Mouse (Mus musculus): ENCODE results near the gene Csf3r. TPM values are rescaled to one million over a fixed set of nuclear protein-coding genes. Genes with fewer than 3 reads are reported as not detected.
"Not testable (repeated sequence)": the region's sequence is repeated elsewhere in the genome, so short reads cannot be mapped to it uniquely, and the experiment has no call there.

Gene Csf3r
- 0.50 and 0.69 TPM in 2 replicates for polyA plus RNA-seq (2016; fragmentation: Nextera tagmentation; extraction: Ambion mirVana)

DNA sequence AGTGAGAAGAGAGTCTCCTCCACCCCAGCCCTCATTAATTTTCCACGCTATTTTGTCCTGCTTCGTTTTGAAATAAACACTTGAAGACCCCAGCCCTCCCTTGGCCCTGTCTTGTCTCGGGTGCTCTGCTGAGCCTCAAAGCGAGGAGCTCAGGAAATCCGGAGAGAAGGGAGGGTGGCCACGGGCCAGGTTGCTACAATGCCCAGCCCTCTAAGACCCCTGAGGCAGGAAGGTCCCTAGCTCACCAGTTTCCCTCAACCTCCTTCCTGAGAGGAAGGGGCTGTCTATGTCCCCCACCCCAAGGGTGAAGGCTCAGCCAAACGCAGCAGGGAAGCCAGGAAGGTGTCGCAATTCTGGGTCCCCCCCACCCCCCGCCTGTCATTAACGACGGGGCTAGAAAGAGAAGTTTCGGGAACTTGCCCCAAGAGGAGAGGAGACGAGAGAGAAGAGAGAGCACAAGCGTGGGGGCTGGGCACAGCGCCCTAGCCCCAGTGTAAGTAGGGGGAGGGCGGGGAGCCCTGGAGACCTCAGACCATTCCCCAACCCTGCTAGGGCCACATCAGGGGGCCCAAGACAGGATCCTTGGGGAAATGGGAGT lies at the start of gene Csf3r:
Csf3r (plus strand) TSS at position 248 of the 598 bp plus-strand sequence.
- H3K36me3 ChIP-seq = no peaks in the 10 kb centered on the region
- ATAC-seq (ENCODE audit: insufficient number of reproducible peaks, insufficient read depth, low FRiP score, low TSS enrichment) = no peak
- no peak within 1 kb of the TSS for H3K9ac ChIP-seq
- no peak within 1 kb of the TSS for H3K27ac ChIP-seq
- H3K27me3 ChIP-seq = no peaks in the 10 kb centered on the region
- H3K9me3 ChIP-seq = no peaks in the 10 kb centered on the region
- H3K4me2 ChIP-seq (replicated peaks) = no peak within 1 kb of the TSS
- H3K4me1 ChIP-seq = no peaks in the 10 kb centered on the region
- WGBS = 52% methylated on average over 16 of the region's 16 CpGs
- no peak within 1 kb of the TSS for H3K4me3 ChIP-seq

GRCm38 (mm10) chr4:125977768-125978167 lies 46.6 kb upstream of the Csf3r start:
- Histone ChIP-seq H3K4me1 (no peaks in the 10 kb centered on the region), H3K27ac (no peak overlapping the region), H3K4me3 (no peak overlapping the region), H3K4me2 (replicated peaks) (no peak overlapping the region), H3K36me3 (no peaks in the 10 kb centered on the region), H3K27me3 (no peaks in the 10 kb centered on the region), H3K9ac (no peak overlapping the region), H3K9me3 (no peaks in the 10 kb centered on the region)
- no peak for ATAC-seq (ENCODE audit: insufficient number of reproducible peaks, insufficient read depth, low FRiP score, low TSS enrichment)
- WGBS = 59% methylated on average over 9 of the region's 9 CpGs

DNA sequence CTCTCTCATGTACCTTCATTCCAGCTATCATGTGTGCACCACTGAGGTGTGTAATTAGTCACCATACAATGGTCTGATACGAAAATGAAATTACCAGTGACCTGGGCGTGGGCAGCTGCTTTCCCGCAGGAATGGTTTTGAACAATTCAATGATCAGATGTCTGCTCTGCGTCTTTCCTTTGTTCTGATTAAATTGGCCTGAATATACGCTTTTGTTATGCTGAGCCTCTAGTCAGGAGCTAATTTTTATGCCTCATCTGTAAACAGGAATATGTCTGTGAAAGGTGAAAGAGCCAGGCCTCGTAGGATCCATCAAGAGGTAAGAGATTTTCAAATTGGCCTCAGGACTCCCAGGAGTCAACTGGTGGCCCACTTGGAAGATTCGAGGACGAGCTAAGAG lies 41.1 kb upstream of the Csf3r start:
- ATAC-seq (ENCODE audit: insufficient number of reproducible peaks, insufficient read depth, low FRiP score, low TSS enrichment) = no peak
- 80% methylated on average over 8 of the region's 8 CpGs for WGBS
- no peak overlapping the region for H3K27ac ChIP-seq
- no peak overlapping the region for H3K4me3 ChIP-seq
- no peaks in the 10 kb centered on the region for H3K36me3 ChIP-seq
- no peaks in the 10 kb centered on the region; the same call in 1 of the 2 replicates for H3K4me1 ChIP-seq
- H3K9ac ChIP-seq = no peak overlapping the region
- no peak overlapping the region for H3K4me2 ChIP-seq (replicated peaks)
- no peaks in the 10 kb centered on the region for H3K9me3 ChIP-seq
- H3K27me3 ChIP-seq = no peaks in the 10 kb centered on the region

- H3K36me3 ChIP-seq; H3K4me2 ChIP-seq (replicated peaks); H3K4me3 ChIP-seq; H3K9me3 ChIP-seq; H3K4me1 ChIP-seq; H3K27me3 ChIP-seq; ATAC-seq (ENCODE audit: insufficient number of reproducible peaks, insufficient read depth, low FRiP score, low TSS enrichment); H3K9ac ChIP-seq; H3K27ac ChIP-seq: not testable (repeated sequence)
- WGBS = 25% methylated on average over 2 of the region's 2 CpGs
Observed at GRCm38 (mm10) chr4:125985703-125986102, 38.6 kb upstream of the Csf3r start.

GRCm38 (mm10) chr4:125987071-125987470 lies 37.3 kb upstream of the Csf3r start:
- WGBS = 54% methylated on average over 3 of the region's 3 CpGs
- ATAC-seq (ENCODE audit: insufficient number of reproducible peaks, insufficient read depth, low FRiP score, low TSS enrichment) = no peak
- Histone ChIP-seq H3K27me3 (no peaks in the 10 kb centered on the region), H3K36me3 (no peaks in the 10 kb centered on the region), H3K9ac (no peak overlapping the region), H3K4me2 (replicated peaks) (no peak overlapping the region), H3K4me3 (no peak overlapping the region), H3K9me3 (no peaks in the 10 kb centered on the region), H3K27ac (no peak overlapping the region), H3K4me1 (no peaks in the 10 kb centered on the region; the same call in 1 of the 2 replicates)

DNA sequence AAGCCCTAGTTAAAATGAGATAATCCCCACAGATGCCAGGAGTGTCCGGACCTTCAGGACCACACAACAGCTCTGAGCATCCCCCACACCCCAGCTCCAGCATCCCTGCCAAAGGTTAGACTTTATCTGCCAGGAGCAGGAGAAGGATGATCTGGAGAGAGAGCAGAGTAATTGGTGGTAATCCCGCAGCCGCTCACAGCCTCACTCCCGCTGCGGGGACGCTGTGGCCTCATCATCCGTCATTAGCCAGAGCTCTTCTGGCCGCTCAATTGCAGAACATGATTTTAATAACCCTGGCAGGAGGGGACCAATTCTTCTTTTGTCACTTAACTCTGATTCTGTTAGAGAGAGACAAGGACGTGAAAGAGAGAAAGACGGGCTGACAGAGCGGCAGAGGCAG lies 35.3 kb upstream of the Csf3r start:
- 0 out of 2 replicates have a peak, but pooled peaks cover 2% of the 10 kb centered on the region for H3K27me3 ChIP-seq
- WGBS = 68% methylated on average over 11 of the region's 11 CpGs
- H3K4me1 ChIP-seq = no peaks in the 10 kb centered on the region; the same call in 1 of the 2 replicates
- no peak overlapping the region for H3K4me2 ChIP-seq (replicated peaks)
- no peak overlapping the region for H3K27ac ChIP-seq
- no peak for ATAC-seq (ENCODE audit: insufficient number of reproducible peaks, insufficient read depth, low FRiP score, low TSS enrichment)
- no peaks in the 10 kb centered on the region for H3K36me3 ChIP-seq
- H3K9me3 ChIP-seq = no peaks in the 10 kb centered on the region
- no peak overlapping the region for H3K4me3 ChIP-seq
- no peak overlapping the region for H3K9ac ChIP-seq

GRCm38 (mm10) chr4:125990143-125990542 lies 34.2 kb upstream of the Csf3r start:
- H3K4me2 ChIP-seq (replicated peaks) = no peak overlapping the region
- ATAC-seq (ENCODE audit: insufficient number of reproducible peaks, insufficient read depth, low FRiP score, low TSS enrichment) = no peak
- no peak overlapping the region for H3K9ac ChIP-seq
- H3K4me3 ChIP-seq = no peak overlapping the region
- H3K9me3 ChIP-seq = no peaks in the 10 kb centered on the region
- no peaks in the 10 kb centered on the region for H3K36me3 ChIP-seq
- no peak overlapping the region for H3K27ac ChIP-seq
- WGBS = 9% methylated on average over 5 of the region's 7 CpGs
- 0 out of 2 replicates have a peak, but pooled peaks cover 2% of the 10 kb centered on the region for H3K27me3 ChIP-seq
- H3K4me1 ChIP-seq = no peaks in the 10 kb centered on the region; the same call in 1 of the 2 replicates

- no peak overlapping the region for H3K27ac ChIP-seq
- no peak overlapping the region for H3K4me3 ChIP-seq
- no peak for ATAC-seq (ENCODE audit: insufficient number of reproducible peaks, insufficient read depth, low FRiP score, low TSS enrichment)
- H3K9me3 ChIP-seq = peaks cover 3% of the 10 kb centered on the region; the same call in 1 of the 2 replicates
- no peak overlapping the region for H3K4me2 ChIP-seq (replicated peaks)
- no peaks in the 10 kb centered on the region for H3K36me3 ChIP-seq
- 0 out of 2 replicates have a peak, but pooled peaks cover 2% of the 10 kb centered on the region for H3K27me3 ChIP-seq
- H3K4me1 ChIP-seq = no peaks in the 10 kb centered on the region; the same call in 1 of the 2 replicates
- 71% methylated on average over 3 of the region's 3 CpGs for WGBS
- H3K9ac ChIP-seq = no peak overlapping the region
Observed at GRCm38 (mm10) chr4:125992206-125992605, 32.1 kb upstream of the Csf3r start.

GRCm38 (mm10) chr4:125992906-125993305 lies 31.4 kb upstream of the Csf3r start:
- Histone ChIP-seq H3K4me1 (no peaks in the 10 kb centered on the region), H3K4me2 (replicated peaks) (no peak overlapping the region), H3K27me3 (0 out of 2 replicates have a peak, but pooled peaks cover 2% of the 10 kb centered on the region), H3K9me3 (peaks cover 6% of the 10 kb centered on the region; the same call in 1 of the 2 replicates), H3K36me3 (no peaks in the 10 kb centered on the region), H3K27ac (no peak overlapping the region), H3K9ac (no peak overlapping the region), H3K4me3 (no peak overlapping the region)
- 38% methylated on average over 2 of the region's 2 CpGs for WGBS
- ATAC-seq (ENCODE audit: insufficient number of reproducible peaks, insufficient read depth, low FRiP score, low TSS enrichment) = no peak

GRCm38 (mm10) chr4:125996576-125996975 lies 27.8 kb upstream of the Csf3r start:
- Histone ChIP-seq H3K36me3 (no peaks in the 10 kb centered on the region), H3K4me2 (replicated peaks) (no peak overlapping the region), H3K4me3 (no peak overlapping the region), H3K9ac (no peak overlapping the region), H3K4me1 (no peaks in the 10 kb centered on the region), H3K9me3 (peaks cover 6% of the 10 kb centered on the region; the same call in 1 of the 2 replicates), H3K27ac (no peak overlapping the region), H3K27me3 (0 out of 2 replicates have a peak, but pooled peaks cover 2% of the 10 kb centered on the region)
- 8% methylated on average over 4 of the region's 4 CpGs for WGBS
- ATAC-seq (ENCODE audit: insufficient number of reproducible peaks, insufficient read depth, low FRiP score, low TSS enrichment) = no peak

GRCm38 (mm10) chr4:125997826-125998225 lies 26.5 kb upstream of the Csf3r start:
- Histone ChIP-seq H3K9me3 (peaks cover 6% of the 10 kb centered on the region; the same call in 1 of the 2 replicates), H3K27me3 (0 out of 2 replicates have a peak, but pooled peaks cover 2% of the 10 kb centered on the region), H3K9ac (no peak overlapping the region), H3K36me3 (no peaks in the 10 kb centered on the region), H3K4me3 (no peak overlapping the region), H3K4me2 (replicated peaks) (no peak overlapping the region), H3K4me1 (no peaks in the 10 kb centered on the region), H3K27ac (no peak overlapping the region)
- WGBS = 79% methylated on average over 2 of the region's 2 CpGs
- no peak for ATAC-seq (ENCODE audit: insufficient number of reproducible peaks, insufficient read depth, low FRiP score, low TSS enrichment)

Measured in embryonic facial prominence, embryonic 12.5 days (tissue).